Mouse (Mus musculus) kidney, embryonic 16.5 days (tissue): ENCODE measurements around the gene Etl4. TPM values are rescaled to one million over a fixed set of nuclear protein-coding genes. Genes with fewer than 3 reads are reported as not detected.
"Not testable (repeated sequence)": the region's sequence is repeated elsewhere in the genome, so short reads cannot be mapped to it uniquely, and the experiment has no call there.

Experiments
- ATAC-seq: fragments of 200-750 bp; cut with Nextera tagmentation; 2 replicates; pipeline ENCODE4 v1.8.0; 2017; ENCODE audit warnings: moderate TSS enrichment; ENCODE audit not compliant: low FRiP score, low TSS enrichment
- H3K27ac ChIP-seq: fragments of 300-500 bp; sonication (generic); 2 replicates; pipeline ENCODE4 v1.5.1; 2014; ENCODE audit warnings: low read length
- H3K27me3 ChIP-seq: fragments of 300-500 bp; sonication (generic); 2 replicates; pipeline ENCODE4 v1.6.1; 2014; ENCODE audit warnings: low read length, control low read depth, mixed read lengths; ENCODE audit not compliant: insufficient read depth
- H3K36me3 ChIP-seq: fragments of 300-500 bp; sonication (generic); 2 replicates; pipeline ENCODE4 v1.6.1; 2014; ENCODE audit warnings: low read length, control low read depth, mixed read lengths; ENCODE audit not compliant: insufficient read depth
- H3K4me1 ChIP-seq: fragments of 300-500 bp; sonication (generic); 2 replicates; pipeline ENCODE4 v1.6.1; 2014; ENCODE audit warnings: low read length, control low read depth, mixed read lengths; ENCODE audit not compliant: insufficient read depth
- H3K4me2 ChIP-seq: fragments of 300-500 bp; sonication (generic); replicated peaks from 2 replicates; pipeline ENCODE4 v1.6.1; 2014; ENCODE audit warnings: low read depth, low read length
- H3K4me3 ChIP-seq: fragments of 300-500 bp; sonication (generic); 2 replicates; pipeline ENCODE4 v1.5.1; 2014; ENCODE audit warnings: mild to moderate bottlenecking, low read length
- H3K9ac ChIP-seq: fragments of 300-500 bp; sonication (generic); replicated peaks from 2 replicates; pipeline ENCODE4 v1.6.1; 2014; ENCODE audit warnings: low read length
- H3K9me3 ChIP-seq: fragments of 300-500 bp; sonication (generic); 2 replicates; pipeline ENCODE4 v1.6.1; 2016; ENCODE audit warnings: low read length, control low read depth
- WGBS: fragments of 180-500 bp; shearing (Covaris S2); extraction: QIAGEN DNeasy Blood & Tissue Kit; methylation state at CpG from one replicate; pipeline ENCODE4 v1.1.7; 2014; 5-methylcytosine and 5-hydroxymethylcytosine counted together
- polyA plus RNA-seq: library from polyadenylated mRNA; unstranded; fragments of >200 nt; fragmentation: Nextera tagmentation; extraction: Ambion mirVana; gene quantifications from 2 replicates; pipeline ENCODE4 v1.2.1, GENCODE M21; 2015

Gene Etl4
- polyA plus RNA-seq, 1 experiment from 2014 or later = 56.8 TPM

- WGBS = 34% methylated on average over 3 of the region's 3 CpGs
- Histone ChIP-seq H3K4me3 (no peak overlapping the region), H3K9ac (no peak overlapping the region), H3K36me3 (no peaks in the 10 kb centered on the region), H3K27me3 (no peaks in the 10 kb centered on the region), H3K27ac (peak overlapping the region; percentile 57), H3K9me3 (no peaks in the 10 kb centered on the region), H3K4me1 (peaks cover 9% of the 10 kb centered on the region; the same call in 1 of the 2 replicates), H3K4me2 (no peak overlapping the region)
- ATAC-seq = peak; percentile 56; the same call in 1 of the 2 replicates
Observed at GRCm38 (mm10) chr2:20346873-20347272, 437.3 kb downstream of the Etl4 start.

GRCm38 (mm10) chr2:20349268-20349667, 439.7 kb downstream of the Etl4 start:
- Histone ChIP-seq H3K27ac (no peak overlapping the region), H3K4me1 (peaks cover 9% of the 10 kb centered on the region; the same call in 1 of the 2 replicates), H3K4me2 (no peak overlapping the region), H3K9ac (no peak overlapping the region), H3K27me3 (no peaks in the 10 kb centered on the region), H3K4me3 (no peak overlapping the region), H3K36me3 (no peaks in the 10 kb centered on the region), H3K9me3 (no peaks in the 10 kb centered on the region)
- WGBS = 48% methylated on average over 5 of the region's 5 CpGs
- peak; percentile 84 for ATAC-seq

GRCm38 (mm10) chr2:20352796-20353195, 443.2 kb downstream of the Etl4 start:
- ATAC-seq = no peak
- H3K27ac ChIP-seq = no peak overlapping the region

GRCm38 (mm10) chr2:20377026-20377425, 467.4 kb downstream of the Etl4 start:
- no peak for ATAC-seq
- Histone ChIP-seq H3K9me3 (0 out of 2 replicates have a peak, but pooled peaks cover 2% of the 10 kb centered on the region), H3K4me1 (no peaks in the 10 kb centered on the region), H3K27ac (no peak overlapping the region), H3K27me3 (no peaks in the 10 kb centered on the region), H3K36me3 (no peaks in the 10 kb centered on the region), H3K4me2 (no peak overlapping the region), H3K4me3 (no peak overlapping the region), H3K9ac (no peak overlapping the region)
- 76% methylated on average over 2 of the region's 2 CpGs for WGBS

More at GRCm38 (mm10) chr2:20352796-20353195, 443.2 kb downstream of the Etl4 start:
- Histone ChIP-seq H3K4me2 (no peak overlapping the region), H3K4me1 (no peaks in the 10 kb centered on the region), H3K4me3 (no peak overlapping the region), H3K36me3 (no peaks in the 10 kb centered on the region), H3K9me3 (no peaks in the 10 kb centered on the region), H3K9ac (no peak overlapping the region), H3K27me3 (no peaks in the 10 kb centered on the region)

- not testable (repeated sequence) for ATAC-seq, H3K4me2 ChIP-seq, H3K4me1 ChIP-seq, H3K27ac ChIP-seq, H3K9me3 ChIP-seq, H3K27me3 ChIP-seq, H3K9ac ChIP-seq, H3K36me3 ChIP-seq, H3K4me3 ChIP-seq
- WGBS = 82% methylated on average over 4 of the region's 8 CpGs
Observed at GRCm38 (mm10) chr2:20380874-20381273, 471.3 kb downstream of the Etl4 start.

GRCm38 (mm10) chr2:20394083-20394482, 484.5 kb downstream of the Etl4 start:
- Histone ChIP-seq H3K9me3 (no peaks in the 10 kb centered on the region), H3K36me3 (no peaks in the 10 kb centered on the region), H3K4me3 (no peak overlapping the region), H3K27ac (no peak overlapping the region), H3K4me2 (no peak overlapping the region), H3K4me1 (no peaks in the 10 kb centered on the region), H3K9ac (no peak overlapping the region), H3K27me3 (no peaks in the 10 kb centered on the region)
- no peak for ATAC-seq

- no peaks in the 10 kb centered on the region for H3K27me3 ChIP-seq
- H3K36me3 ChIP-seq = no peaks in the 10 kb centered on the region
- no peak overlapping the region for H3K27ac ChIP-seq
- H3K9me3 ChIP-seq = no peaks in the 10 kb centered on the region
- 92% methylated on average over 6 of the region's 6 CpGs for WGBS
- H3K4me1 ChIP-seq = no peaks in the 10 kb centered on the region
- no peak overlapping the region for H3K9ac ChIP-seq
- ATAC-seq = no peak
- H3K4me2 ChIP-seq = no peak overlapping the region
- H3K4me3 ChIP-seq = no peak overlapping the region
Observed at GRCm38 (mm10) chr2:20396978-20397377, 487.4 kb downstream of the Etl4 start.

GRCm38 (mm10) chr2:20400556-20400955, 491.0 kb downstream of the Etl4 start:
- ATAC-seq = 0 out of 2 replicates have a peak, but pooled peaks have one; percentile 39
- 35% methylated on average over 3 of the region's 3 CpGs for WGBS

GRCm38 (mm10) chr2:20404395-20404794, 494.8 kb downstream of the Etl4 start:
- H3K9me3 ChIP-seq = no peaks in the 10 kb centered on the region; the same call in 1 of the 2 replicates
- H3K27ac ChIP-seq = no peak overlapping the region
- H3K9ac ChIP-seq = no peak overlapping the region
- no peaks in the 10 kb centered on the region for H3K27me3 ChIP-seq
- no peaks in the 10 kb centered on the region for H3K4me1 ChIP-seq
- WGBS = 19% methylated on average over 1 of the region's 1 CpGs
- no peak overlapping the region for H3K4me3 ChIP-seq
- no peak overlapping the region for H3K4me2 ChIP-seq
- no peak for ATAC-seq
- H3K36me3 ChIP-seq = no peaks in the 10 kb centered on the region

More at GRCm38 (mm10) chr2:20400556-20400955, 491.0 kb downstream of the Etl4 start:
- no peaks in the 10 kb centered on the region for H3K9me3 ChIP-seq
- no peaks in the 10 kb centered on the region for H3K4me1 ChIP-seq
- no peaks in the 10 kb centered on the region for H3K27me3 ChIP-seq
- no peak overlapping the region for H3K9ac ChIP-seq
- no peaks in the 10 kb centered on the region for H3K36me3 ChIP-seq
- peak overlapping the region; percentile 7; the same call in 1 of the 2 replicates for H3K27ac ChIP-seq
- no peak overlapping the region for H3K4me2 ChIP-seq
- H3K4me3 ChIP-seq = no peak overlapping the region

GRCm38 (mm10) chr2:20407101-20407500, 497.5 kb downstream of the Etl4 start:
- H3K27ac ChIP-seq = no peak overlapping the region
- no peaks in the 10 kb centered on the region for H3K27me3 ChIP-seq
- no peak overlapping the region for H3K4me3 ChIP-seq
- no peak overlapping the region for H3K9ac ChIP-seq
- H3K9me3 ChIP-seq = no peaks in the 10 kb centered on the region; the same call in none of the 2 replicates
- ATAC-seq = no peak
- no peak overlapping the region for H3K4me2 ChIP-seq
- 51% methylated on average over 5 of the region's 5 CpGs for WGBS
- H3K4me1 ChIP-seq = no peaks in the 10 kb centered on the region
- H3K36me3 ChIP-seq = no peaks in the 10 kb centered on the region
